Mouse (Mus musculus) C2C12 (cell line): ENCODE measurements at regions not wholly inside any gene's neighbourhood (a gene's known extent, or its start where the extent isn't known, plus 50 kb on each side); places are given as distances from the start of the nearest gene placed in this dataset.

Experiments
- H3K27me3 ChIP-seq: one replicate; pipeline ENCODE4 v1.6.1; 2011; ENCODE audit not compliant: control insufficient read depth, insufficient read depth, insufficient read length
- H3K36me3 ChIP-seq: one replicate; pipeline ENCODE4 v1.6.1; 2011; ENCODE audit not compliant: control insufficient read depth, insufficient read depth
- H3K4me3 ChIP-seq: one replicate; pipeline ENCODE4 v1.5.1; 2011; ENCODE audit warnings: mild to moderate bottlenecking, control low read depth; ENCODE audit not compliant: poor library complexity, insufficient read depth, severe bottlenecking
- H3K79me2 ChIP-seq: one replicate; pipeline ENCODE4 v1.6.1; 2011; ENCODE audit not compliant: control insufficient read depth, insufficient read depth
- H3K79me3 ChIP-seq: one replicate; pipeline ENCODE4 v1.6.1; 2011; ENCODE audit warnings: low read depth, control low read depth
- H3ac ChIP-seq: one replicate; pipeline ENCODE3; 2011; ENCODE audit warnings: low read depth; ENCODE audit not compliant: control insufficient read depth, insufficient read length
- CEBPB ChIP-seq: IDR thresholded peaks from one replicate; pipeline ENCODE4 v1.6.1; 2011; ENCODE audit warnings: low read depth, mild to moderate bottlenecking, control low read depth, moderate library complexity
- CTCF ChIP-seq: IDR thresholded peaks from one replicate; pipeline ENCODE4 v1.5.1; 2011; ENCODE audit not compliant: control insufficient read depth, insufficient read depth, insufficient read length
- FOSL1 ChIP-seq: IDR thresholded peaks from one replicate; pipeline ENCODE4 v1.8.0; 2011; ENCODE audit warnings: mild to moderate bottlenecking, low read length; ENCODE audit not compliant: poor library complexity, insufficient read depth, severe bottlenecking
- MAX ChIP-seq: IDR thresholded peaks from one replicate; pipeline ENCODE4 v1.6.1; 2011; ENCODE audit warnings: mild to moderate bottlenecking, control low read depth
- MYOD1 ChIP-seq: IDR thresholded peaks from one replicate; pipeline ENCODE4 v1.6.1; 2011; ENCODE audit warnings: low read depth; ENCODE audit not compliant: control insufficient read depth, insufficient read length
- MYOG ChIP-seq: IDR thresholded peaks from one replicate; pipeline ENCODE4 v1.6.1; 2011; ENCODE audit not compliant: control insufficient read depth, insufficient read length; ENCODE audit errors: extremely low read depth
- USF1 ChIP-seq: IDR thresholded peaks from one replicate; pipeline ENCODE4 v1.6.1; 2011; ENCODE audit warnings: low read depth, mild to moderate bottlenecking, control low read depth, moderate library complexity

GRCm38 (mm10) chr12:112345797-112346196, 143.5 kb upstream of the A530016L24Rik start:
- Histone ChIP-seq H3K36me3 (no peaks in the 10 kb centered on the region), H3K4me3 (no peak overlapping the region), H3K79me3 (no peaks in the 10 kb centered on the region), H3K27me3 (peaks cover 76% of the 10 kb centered on the region), H3K79me2 (no peaks in the 10 kb centered on the region), H3ac (no peak overlapping the region)
- TF ChIP-seq MAX: no peak
- TF ChIP-seq MYOG: no peak
- TF ChIP-seq MYOD1: no peak
- no peak for TF ChIP-seq FOSL1
- no peak for TF ChIP-seq CTCF
- no peak for TF ChIP-seq CEBPB
- no peak for TF ChIP-seq USF1

- Histone ChIP-seq H3K79me3 (no peaks in the 10 kb centered on the region), H3K79me2 (no peaks in the 10 kb centered on the region), H3K27me3 (peaks cover 66% of the 10 kb centered on the region), H3K36me3 (no peaks in the 10 kb centered on the region), H3ac (no peak overlapping the region), H3K4me3 (no peak overlapping the region)
- TF ChIP-seq FOSL1: no peak
- no peak for TF ChIP-seq CEBPB
- no peak for TF ChIP-seq USF1
- TF ChIP-seq MYOG: no peak
- no peak for TF ChIP-seq MAX
- no peak for TF ChIP-seq MYOD1
- no peak for TF ChIP-seq CTCF
Measured at GRCm38 (mm10) chr12:112348116-112348515, 141.1 kb upstream of the A530016L24Rik start.

- Histone ChIP-seq H3K79me3 (no peaks in the 10 kb centered on the region), H3ac (no peak overlapping the region), H3K36me3 (no peaks in the 10 kb centered on the region), H3K79me2 (no peaks in the 10 kb centered on the region), H3K4me3 (no peak overlapping the region), H3K27me3 (peaks cover 50% of the 10 kb centered on the region)
- TF ChIP-seq MYOG: no peak
- TF ChIP-seq CEBPB: no peak
- TF ChIP-seq FOSL1: no peak
- TF ChIP-seq MAX: no peak
- TF ChIP-seq USF1: no peak
- TF ChIP-seq CTCF: no peak
- TF ChIP-seq MYOD1: no peak
Measured at GRCm38 (mm10) chr12:112349676-112350318, 139.5 kb upstream of the A530016L24Rik start.

- Histone ChIP-seq H3K36me3 (no peaks in the 10 kb centered on the region), H3K27me3 (peaks cover 44% of the 10 kb centered on the region), H3K79me2 (no peaks in the 10 kb centered on the region), H3K4me3 (no peak overlapping the region), H3ac (no peak overlapping the region), H3K79me3 (no peaks in the 10 kb centered on the region)
- TF ChIP-seq MAX (no peak), CEBPB (no peak), CTCF (no peak), MYOG (no peak)
Measured at GRCm38 (mm10) chr12:112350733-112351132, 138.5 kb upstream of the A530016L24Rik start.

GRCm38 (mm10) chr12:112363349-112363748, 125.9 kb upstream of the A530016L24Rik start:
- no peak overlapping the region for H3K4me3 ChIP-seq
- no peaks in the 10 kb centered on the region for H3K79me3 ChIP-seq
- no peaks in the 10 kb centered on the region for H3K36me3 ChIP-seq
- H3ac ChIP-seq: no peak overlapping the region
- H3K79me2 ChIP-seq: no peaks in the 10 kb centered on the region
- no peak for TF ChIP-seq CTCF
- no peak for TF ChIP-seq MAX
- no peak for TF ChIP-seq FOSL1
- TF ChIP-seq MYOG: no peak
- TF ChIP-seq USF1: no peak
- TF ChIP-seq MYOD1: no peak
- TF ChIP-seq CEBPB: no peak
- H3K27me3 ChIP-seq: peaks cover 19% of the 10 kb centered on the region

- no peaks in the 10 kb centered on the region for H3K36me3 ChIP-seq
- H3K79me3 ChIP-seq: no peaks in the 10 kb centered on the region
- H3K4me3 ChIP-seq: no peak overlapping the region
- H3ac ChIP-seq: no peak overlapping the region
- no peaks in the 10 kb centered on the region for H3K79me2 ChIP-seq
- peaks cover 38% of the 10 kb centered on the region for H3K27me3 ChIP-seq
- TF ChIP-seq MAX: no peak
- no peak for TF ChIP-seq USF1
- no peak for TF ChIP-seq CTCF
- no peak for TF ChIP-seq MYOG
- no peak for TF ChIP-seq CEBPB
- TF ChIP-seq FOSL1: no peak
- no peak for TF ChIP-seq MYOD1
Measured at GRCm38 (mm10) chr12:112367221-112367620, 122.0 kb upstream of the A530016L24Rik start.
